13 mouse cellular contexts compared by ENCODE assay signal in genomic region chr1:57918567-57918966, GRCm38 (mm10).
"Had no signal": no experiment of that assay in that cellular context is flagged by ENCODE, and none has a peak within 500 bp of the region (broad histone marks: within the 10 kb centered on the region; RNA-seq: fewer than 3 reads in every experiment).

No protein-coding gene starts in this region.

- H3K4me3 ChIP-seq: limb, embryonic 13.5 days; midbrain, embryonic 10.5 days; myocyte; neural tube, embryonic 15.5 days had no signal

- H3K4me1 ChIP-seq: limb, embryonic 13.5 days; midbrain, embryonic 10.5 days had no signal

- H3K9me3 ChIP-seq: limb, embryonic 13.5 days; midbrain, embryonic 10.5 days; neural tube, embryonic 15.5 days had no signal

- H3K36me3 ChIP-seq: midbrain, embryonic 10.5 days; neural tube, embryonic 15.5 days had no signal

- H3K9ac ChIP-seq: limb, embryonic 13.5 days; liver, embryonic 14.5 days; lung, embryonic 14.5 days; neural tube, embryonic 15.5 days had no signal

- H3K27ac ChIP-seq: limb, embryonic 13.5 days; liver, embryonic 14.5 days; midbrain, embryonic 10.5 days; neural tube, embryonic 15.5 days had no signal

- DNase-seq: layer of hippocampus, adult 9-11 months; layer of hippocampus, postnatal 36 days; lung, embryonic 14.5 days; lung, postnatal 4 days; midbrain, embryonic 14.5 days; right cerebral cortex, adult 18-20 months; right cerebral cortex, postnatal 25 days; thymus, postnatal 36 days had no signal

- H3K4me2 ChIP-seq: limb, embryonic 13.5 days; lung, embryonic 14.5 days; neural tube, embryonic 15.5 days had no signal

- H3K27me3 ChIP-seq: limb, embryonic 13.5 days; neural tube, embryonic 15.5 days had no signal
